Mouse (Mus musculus): ENCODE results near the gene 1600015I10Rik.

- no peak for TF ChIP-seq GATA1 (IDR thresholded peaks at IDR 0.05; ENCODE audit: low read length)
- no peak for TF ChIP-seq TAL1 (IDR thresholded peaks at IDR 0.05; ENCODE audit: low read length)
Measured at GRCm38 (mm10) chr6:48902511-48903406, 26.9 kb upstream of the 1600015I10Rik start.

Measured in erythroblast, embryonic 14.5 days (primary cell).